Mouse (Mus musculus) thymus, adult 2 months (tissue): Measurements from ENCODE around the gene Cldn20. TPM values are rescaled to one million over a fixed set of nuclear protein-coding genes. Genes with fewer than 3 reads are reported as not detected.

Experiments
- DNase-seq: peaks from one replicate; pipeline ENCODE4 v3.0.0; 2021
- H3K27ac ChIP-seq: fragments of 200-500 bp; 2 replicates; pipeline ENCODE4 v1.5.1; 2012; ENCODE audit warnings: low read length, control low read depth; ENCODE audit not compliant: control insufficient read depth, insufficient read depth
- H3K27me3 ChIP-seq: fragments of 200-500 bp; 2 replicates; pipeline ENCODE4 v1.6.1; 2012; ENCODE audit warnings: mild to moderate bottlenecking, low read length, moderate library complexity, mixed read lengths; ENCODE audit not compliant: control insufficient read depth, insufficient read depth
- H3K36me3 ChIP-seq: fragments of 200-500 bp; 2 replicates; pipeline ENCODE4 v1.6.1; 2012; ENCODE audit warnings: mild to moderate bottlenecking, low read length, moderate library complexity; ENCODE audit not compliant: control insufficient read depth, insufficient read depth
- H3K4me1 ChIP-seq: fragments of 200-500 bp; replicated peaks from 2 replicates; pipeline ENCODE4 v1.6.1; 2012; ENCODE audit warnings: low read length; ENCODE audit not compliant: control insufficient read depth, insufficient read depth
- H3K4me3 ChIP-seq: fragments of 200-500 bp; 2 replicates; pipeline ENCODE4 v1.5.1; 2012; ENCODE audit warnings: mild to moderate bottlenecking, low read length, control low read depth, moderate library complexity; ENCODE audit not compliant: control insufficient read depth, insufficient read depth
- CTCF ChIP-seq: fragments of 200-500 bp; IDR thresholded peaks from 2 replicates; pipeline ENCODE4 v1.5.1; 2012; ENCODE audit warnings: mild to moderate bottlenecking, control low read depth, low read length, moderate library complexity, borderline replicate concordance; ENCODE audit not compliant: control insufficient read depth, poor library complexity, insufficient read depth; ENCODE audit errors: extremely low read depth
- POLR2A ChIP-seq: fragments of 200-500 bp; IDR thresholded peaks from 2 replicates; pipeline ENCODE4 v1.6.1; 2012; ENCODE audit warnings: mild to moderate bottlenecking, low read length, control low read depth, moderate library complexity; ENCODE audit not compliant: control insufficient read depth, poor library complexity, insufficient read depth; ENCODE audit errors: extremely low read depth
- WGBS: fragments of 180-500 bp; shearing (Covaris S2); methylation state at CpG from one replicate; pipeline ENCODE4 v1.1.7; 2018; 5-methylcytosine and 5-hydroxymethylcytosine counted together
- polyA plus RNA-seq: library from polyadenylated mRNA; depleted of rRNA; stranded (reverse); fragments of >200 nt; gene quantifications from 2 replicates; pipeline ENCODE4 v1.2.3, GENCODE M21; 2012

Cldn20 gene
- polyA plus RNA-seq, 1 experiment = not detected

DNA sequence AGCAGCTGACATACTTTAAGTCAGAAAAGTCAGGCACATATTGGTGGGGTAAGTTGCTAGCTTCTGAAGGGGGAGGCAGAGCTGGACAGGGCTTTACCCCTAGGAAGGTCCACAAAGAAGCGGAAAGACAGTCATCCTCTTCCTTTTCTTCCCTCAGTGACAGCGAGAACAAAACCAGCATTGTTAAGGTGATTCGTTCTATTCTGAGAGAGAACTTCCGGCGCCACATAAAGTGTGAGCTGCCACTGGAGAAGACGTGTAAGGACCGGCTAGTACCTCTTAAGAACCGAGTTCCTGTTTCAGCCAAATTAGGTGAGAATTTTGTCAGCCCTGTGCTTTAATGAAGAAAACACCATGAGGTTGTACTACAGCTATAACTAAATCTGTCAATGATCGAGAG lies 15.9 kb upstream of the Cldn20 start:
- no peak for DNase-seq
- TF ChIP-seq POLR2A (no peak), CTCF (no peak)
- H3K4me3 ChIP-seq = no peak overlapping the region
- no peaks in the 10 kb centered on the region for H3K27me3 ChIP-seq
- H3K27ac ChIP-seq = no peak overlapping the region
- 77% methylated on average over 9 of the region's 9 CpGs for WGBS
- no peaks in the 10 kb centered on the region for H3K4me1 ChIP-seq
- H3K36me3 ChIP-seq = no peaks in the 10 kb centered on the region

DNA sequence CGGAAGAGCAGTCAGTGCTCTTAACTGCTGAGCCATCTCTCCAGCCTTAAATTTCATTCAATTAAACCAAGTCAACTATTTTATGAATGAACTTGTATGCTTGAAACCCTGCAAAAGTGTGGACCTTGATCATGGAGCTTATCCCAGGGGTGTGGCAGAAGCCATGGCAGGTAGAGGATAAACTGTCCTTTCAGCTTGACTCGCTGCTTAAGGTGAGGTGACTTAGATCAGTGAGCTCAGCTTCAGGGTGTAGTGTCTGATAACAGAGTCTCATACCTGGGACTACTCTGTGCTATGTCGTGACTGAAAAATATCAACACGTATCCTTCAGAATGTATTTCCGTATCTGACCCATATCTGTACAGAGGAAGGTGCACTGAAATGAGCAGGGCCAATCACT lies 12.0 kb upstream of the Cldn20 start:
- no peaks in the 10 kb centered on the region for H3K36me3 ChIP-seq
- TF ChIP-seq CTCF = no peak
- no peak for TF ChIP-seq POLR2A
- no peaks in the 10 kb centered on the region for H3K4me1 ChIP-seq
- H3K27ac ChIP-seq = no peak overlapping the region
- no peak overlapping the region for H3K4me3 ChIP-seq
- H3K27me3 ChIP-seq = no peaks in the 10 kb centered on the region
- 97% methylated on average over 5 of the region's 5 CpGs for WGBS
- DNase-seq = no peak

DNA sequence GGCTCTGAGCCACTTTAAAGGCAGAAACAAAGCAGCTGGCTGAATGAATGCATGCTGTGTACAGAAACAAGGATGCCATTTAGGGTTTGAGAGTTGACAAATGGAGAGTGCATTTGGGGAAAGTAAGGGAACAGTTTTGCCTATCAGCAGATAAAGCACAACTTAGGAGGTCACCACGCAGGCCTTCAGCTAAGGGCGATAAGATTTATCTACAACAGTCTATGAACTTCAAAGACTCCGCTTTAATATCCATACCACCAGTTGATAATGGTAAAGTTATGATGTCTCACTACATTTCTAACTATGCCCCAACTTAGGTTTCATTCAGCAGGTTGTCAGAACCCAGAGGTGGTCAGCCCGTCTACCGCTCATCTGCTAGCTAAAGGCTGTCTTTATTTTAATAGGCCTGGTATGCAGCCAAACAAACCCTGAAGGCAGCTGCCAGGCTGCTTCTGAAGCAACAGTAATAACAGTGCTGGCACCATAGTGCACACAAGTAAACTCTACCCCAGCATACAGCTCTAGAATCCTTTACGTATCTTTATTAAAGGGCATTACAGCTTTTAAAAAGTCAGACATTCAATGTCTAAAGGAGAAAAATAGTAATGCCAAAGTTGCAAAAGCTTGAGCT lies 4.4 kb upstream of the Cldn20 start:
- H3K4me3 ChIP-seq = no peak overlapping the region
- DNase-seq = no peak

DNA sequence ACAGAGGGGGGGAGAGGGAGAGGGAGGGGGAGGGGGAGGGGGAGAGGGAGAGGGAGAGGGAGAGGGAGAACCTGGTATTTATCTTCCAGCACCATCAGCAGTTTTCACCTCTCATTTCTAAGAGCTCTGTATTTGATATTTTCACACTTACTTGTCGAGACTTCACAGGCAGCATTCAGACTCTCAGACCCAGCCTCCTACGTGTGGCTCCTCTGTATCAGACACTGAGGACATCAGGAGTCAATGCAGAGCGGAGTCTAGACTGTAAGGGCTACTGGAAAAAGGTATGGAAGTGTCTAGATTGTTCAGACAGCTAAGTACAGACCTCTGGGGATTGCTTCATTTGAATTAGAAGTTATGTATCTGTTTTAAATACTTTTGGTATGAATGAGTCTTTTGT lies 2.8 kb upstream of the Cldn20 start:
- TF ChIP-seq CTCF (no peak), POLR2A (no peak)
- Histone ChIP-seq H3K27me3 (no peaks in the 10 kb centered on the region), H3K4me1 (no peaks in the 10 kb centered on the region), H3K36me3 (no peaks in the 10 kb centered on the region), H3K27ac (no peak overlapping the region), H3K4me3 (no peak overlapping the region)
- 85% methylated on average over 3 of the region's 3 CpGs for WGBS
- DNase-seq = no peak

More for the DNA sequence above, 4.4 kb upstream of the Cldn20 start:
- no peak for TF ChIP-seq CTCF
- TF ChIP-seq POLR2A = no peak
- WGBS = 97% methylated on average over 6 of the region's 6 CpGs
- no peaks in the 10 kb centered on the region for H3K4me1 ChIP-seq
- no peaks in the 10 kb centered on the region for H3K27me3 ChIP-seq
- no peak overlapping the region for H3K27ac ChIP-seq
- H3K36me3 ChIP-seq = no peaks in the 10 kb centered on the region

DNA sequence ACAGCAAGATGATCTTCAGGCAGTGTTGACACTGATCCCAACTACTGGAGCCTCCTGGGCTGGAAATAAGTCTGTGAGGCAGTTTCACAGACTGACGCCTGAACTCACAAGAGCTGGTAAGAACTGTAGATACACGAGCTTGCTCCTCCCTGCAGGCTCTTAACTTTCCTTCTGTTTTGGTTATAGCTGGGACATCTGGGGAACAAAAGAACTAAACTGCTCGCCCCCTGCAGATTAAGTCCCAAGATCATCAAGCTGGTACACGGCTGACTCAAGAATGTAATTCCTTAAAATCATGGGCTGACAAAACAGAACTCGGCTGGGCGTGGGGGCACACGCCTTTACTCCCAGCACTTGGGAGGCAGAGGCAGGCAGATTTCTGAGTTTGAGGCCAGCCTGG lies 1.8 kb upstream of the Cldn20 start:
- H3K36me3 ChIP-seq = no peaks in the 10 kb centered on the region
- TF ChIP-seq CTCF (no peak), POLR2A (no peak)
- no peaks in the 10 kb centered on the region for H3K27me3 ChIP-seq
- no peak for DNase-seq
- no peak overlapping the region for H3K4me3 ChIP-seq
- WGBS = 95% methylated on average over 7 of the region's 7 CpGs
- no peak overlapping the region for H3K27ac ChIP-seq
- H3K4me1 ChIP-seq = no peaks in the 10 kb centered on the region

DNA sequence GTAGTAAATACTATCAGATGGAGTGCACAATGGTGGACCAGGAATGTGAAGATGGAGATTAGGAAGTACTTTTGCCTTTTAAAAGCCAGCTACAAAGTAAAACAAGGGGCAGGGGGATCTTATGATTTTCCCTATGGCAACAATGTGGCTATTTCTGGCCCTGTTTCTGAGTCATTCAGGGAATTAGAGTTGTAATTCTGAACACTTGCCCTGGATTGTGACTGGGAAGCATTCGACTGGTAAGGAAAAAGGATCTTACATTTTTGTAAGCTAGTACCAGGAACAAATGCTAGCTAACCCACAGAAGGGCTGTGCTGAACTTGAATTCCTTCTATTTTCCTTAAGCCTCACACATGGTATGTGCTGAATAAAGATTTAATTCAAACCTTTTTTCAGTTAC lies 713 bp upstream of the Cldn20 start:
- DNase-seq = no peak
- no peaks in the 10 kb centered on the region for H3K27me3 ChIP-seq
- no peak overlapping the region for H3K27ac ChIP-seq
- H3K4me1 ChIP-seq = no peaks in the 10 kb centered on the region
- H3K36me3 ChIP-seq = no peaks in the 10 kb centered on the region
- H3K4me3 ChIP-seq = no peak overlapping the region
- 98% methylated on average over 1 of the region's 1 CpGs for WGBS
- no peak for TF ChIP-seq CTCF

DNA sequence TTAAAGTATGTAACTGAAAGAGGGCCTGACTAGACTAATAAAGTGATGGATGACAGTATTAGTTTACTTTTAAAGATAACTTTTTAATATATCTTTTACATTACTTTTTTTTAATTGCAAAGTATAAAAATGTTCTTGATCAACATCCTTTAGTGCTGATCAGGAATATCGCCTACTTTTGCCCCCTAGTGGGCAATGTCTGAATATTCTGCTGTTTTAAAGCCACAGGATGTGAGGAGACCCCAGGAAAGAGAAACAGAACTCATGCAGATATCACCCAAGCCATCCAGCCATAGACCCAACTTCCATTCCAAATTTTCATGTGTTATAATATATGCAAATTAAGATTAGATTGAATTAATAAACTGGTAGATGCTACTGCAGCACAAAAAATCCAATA lies 1.1 kb downstream of the Cldn20 start:
- WGBS = 56% methylated on average over 1 of the region's 1 CpGs
- no peak overlapping the region for H3K27ac ChIP-seq
- no peaks in the 10 kb centered on the region for H3K4me1 ChIP-seq
- no peak overlapping the region for H3K4me3 ChIP-seq
- DNase-seq = peak; percentile 37
- no peaks in the 10 kb centered on the region for H3K27me3 ChIP-seq
- H3K36me3 ChIP-seq = no peaks in the 10 kb centered on the region
- TF ChIP-seq CTCF = no peak
- TF ChIP-seq POLR2A = no peak
